Mouse (Mus musculus) C2C12 (cell line): ENCODE results near the gene Ino80. TPM values are rescaled to one million over a fixed set of nuclear protein-coding genes. Genes with fewer than 3 reads are reported as not detected.
A peak's percentile ranks its signal among the peaks of the same experiment; 100 is the strongest.

ENCODE experiments used
- H3K27me3 ChIP-seq: one replicate; pipeline ENCODE4 v1.6.1; 2011; ENCODE audit not compliant: control insufficient read depth, insufficient read depth, insufficient read length
- H3K36me3 ChIP-seq: one replicate; pipeline ENCODE4 v1.6.1; 2011; ENCODE audit not compliant: control insufficient read depth, insufficient read depth
- H3K4me3 ChIP-seq: one replicate; pipeline ENCODE4 v1.5.1; 2011; ENCODE audit warnings: mild to moderate bottlenecking, control low read depth; ENCODE audit not compliant: poor library complexity, insufficient read depth, severe bottlenecking
- H3K79me2 ChIP-seq: one replicate; pipeline ENCODE4 v1.6.1; 2011; ENCODE audit not compliant: control insufficient read depth, insufficient read depth
- H3K79me3 ChIP-seq: one replicate; pipeline ENCODE4 v1.6.1; 2011; ENCODE audit warnings: low read depth, control low read depth
- H3ac ChIP-seq: one replicate; pipeline ENCODE3; 2011; ENCODE audit warnings: low read depth; ENCODE audit not compliant: control insufficient read depth, insufficient read length
- CEBPB ChIP-seq: IDR thresholded peaks from one replicate; pipeline ENCODE4 v1.6.1; 2011; ENCODE audit warnings: low read depth, mild to moderate bottlenecking, control low read depth, moderate library complexity
- CTCF ChIP-seq: IDR thresholded peaks from one replicate; pipeline ENCODE4 v1.5.1; 2011; ENCODE audit not compliant: control insufficient read depth, insufficient read depth, insufficient read length
- FOSL1 ChIP-seq: IDR thresholded peaks from one replicate; pipeline ENCODE4 v1.8.0; 2011; ENCODE audit warnings: mild to moderate bottlenecking, low read length; ENCODE audit not compliant: poor library complexity, insufficient read depth, severe bottlenecking
- MAX ChIP-seq: IDR thresholded peaks from one replicate; pipeline ENCODE4 v1.6.1; 2011; ENCODE audit warnings: mild to moderate bottlenecking, control low read depth
- MYOD1 ChIP-seq: IDR thresholded peaks from one replicate; pipeline ENCODE4 v1.6.1; 2011; ENCODE audit warnings: low read depth; ENCODE audit not compliant: control insufficient read depth, insufficient read length
- MYOG ChIP-seq: IDR thresholded peaks from one replicate; pipeline ENCODE4 v1.6.1; 2011; ENCODE audit not compliant: control insufficient read depth, insufficient read length; ENCODE audit errors: extremely low read depth
- USF1 ChIP-seq: IDR thresholded peaks from one replicate; pipeline ENCODE4 v1.6.1; 2011; ENCODE audit warnings: low read depth, mild to moderate bottlenecking, control low read depth, moderate library complexity
- polyA plus RNA-seq: library from polyadenylated mRNA; unstranded; fragments of >200 nt; fragmentation: generic; extraction: Trizol; gene quantifications from one replicate; pipeline ENCODE4 v1.2.1, GENCODE M21; 2012; ENCODE audit warnings: missing spikeins

The Ino80 gene
- polyA plus RNA-seq, 1 experiment = 5.7 TPM

DNA sequence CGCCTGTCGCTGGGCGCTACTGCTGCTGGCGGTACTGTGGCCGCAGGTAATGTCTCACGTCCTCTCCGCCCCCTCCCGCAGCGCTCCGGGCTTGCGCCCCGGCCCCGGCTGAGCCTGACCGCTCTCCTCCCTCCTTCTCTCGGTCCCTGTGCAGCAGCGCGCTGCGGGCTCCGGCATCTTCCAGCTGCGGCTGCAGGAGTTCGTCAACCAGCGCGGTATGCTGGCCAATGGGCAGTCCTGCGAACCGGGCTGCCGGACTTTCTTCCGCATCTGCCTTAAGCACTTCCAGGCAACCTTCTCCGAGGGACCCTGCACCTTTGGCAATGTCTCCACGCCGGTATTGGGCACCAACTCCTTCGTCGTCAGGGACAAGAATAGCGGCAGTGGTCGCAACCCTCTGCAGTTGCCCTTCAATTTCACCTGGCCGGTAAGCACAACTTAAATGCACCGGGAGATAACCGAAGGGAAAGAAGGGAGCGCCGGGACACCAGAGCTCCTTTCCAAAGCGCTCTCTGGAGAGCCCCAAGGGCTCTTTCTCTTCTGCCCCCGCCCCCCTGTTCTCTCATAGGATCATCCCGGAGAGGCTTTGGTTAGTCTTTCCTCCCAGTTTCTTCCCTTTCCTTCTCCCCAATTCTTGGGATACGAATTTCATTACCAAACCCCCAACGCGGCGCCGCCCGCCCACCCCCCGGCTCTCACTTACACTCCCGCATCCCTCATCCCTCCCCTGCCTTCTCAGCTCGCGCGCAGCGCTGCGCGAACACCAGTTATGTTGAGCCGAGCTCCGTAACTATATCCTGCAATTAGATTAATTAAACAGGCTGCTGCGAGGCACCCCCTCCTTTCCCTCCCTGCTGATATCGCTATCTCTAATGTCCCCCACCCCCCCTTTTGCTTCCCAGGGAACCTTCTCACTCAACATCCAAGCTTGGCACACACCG lies 151.1 kb downstream of the Ino80 start:
- H3K4me3 ChIP-seq = no peak overlapping the region
- TF ChIP-seq MAX = no peak
- TF ChIP-seq MYOG = no peak
- TF ChIP-seq CTCF = no peak
- TF ChIP-seq MYOD1 = no peak
- no peak for TF ChIP-seq FOSL1
- TF ChIP-seq USF1 = no peak
- no peaks in the 10 kb centered on the region for H3K36me3 ChIP-seq
- no peaks in the 10 kb centered on the region for H3K79me3 ChIP-seq
- no peaks in the 10 kb centered on the region for H3K79me2 ChIP-seq
- peak overlapping the region; percentile 42 for H3ac ChIP-seq
- peaks cover 66% of the 10 kb centered on the region for H3K27me3 ChIP-seq

DNA sequence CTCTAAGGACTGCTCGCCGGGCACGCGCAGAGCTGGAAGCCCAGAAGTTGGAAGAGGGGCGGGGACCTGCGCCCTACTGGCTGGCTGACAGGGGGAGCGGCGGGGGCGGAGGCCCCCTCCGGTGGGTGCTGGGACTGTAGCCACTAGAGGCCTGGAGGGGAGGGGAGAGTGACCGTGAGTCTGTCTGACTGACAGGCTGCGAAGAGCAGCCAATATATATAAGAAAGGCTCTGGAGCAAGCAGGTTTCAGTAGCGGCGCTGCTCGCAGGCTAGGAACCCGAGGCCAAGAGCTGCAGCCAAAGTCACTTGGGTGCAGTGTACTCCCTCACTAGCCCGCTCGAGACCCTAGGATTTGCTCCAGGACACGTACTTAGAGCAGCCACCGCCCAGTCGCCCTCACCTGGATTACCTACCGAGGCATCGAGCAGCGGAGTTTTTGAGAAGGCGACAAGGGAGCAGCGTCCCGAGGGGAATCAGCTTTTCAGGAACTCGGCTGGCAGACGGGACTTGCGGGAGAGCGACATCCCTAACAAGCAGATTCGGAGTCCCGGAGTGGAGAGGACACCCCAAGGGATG lies 151.8 kb downstream of the Ino80 start, which contains the start of gene Dll4:
Gene Dll4, plus strand, starts transcription at position 217 of the 576 bp plus-strand sequence.
- H3K79me3 ChIP-seq = no peaks in the 10 kb centered on the region
- H3K27me3 ChIP-seq = peaks cover 58% of the 10 kb centered on the region
- peak within 1 kb of the TSS; percentile 42 for H3ac ChIP-seq
- no peaks in the 10 kb centered on the region for H3K79me2 ChIP-seq
- TF ChIP-seq MYOD1 (no peak), CTCF (no peak), MAX (no peak), USF1 (no peak), MYOG (no peak), FOSL1 (no peak), CEBPB (no peak)
- H3K36me3 ChIP-seq = no peaks in the 10 kb centered on the region
- H3K4me3 ChIP-seq = no peak within 1 kb of the TSS

DNA sequence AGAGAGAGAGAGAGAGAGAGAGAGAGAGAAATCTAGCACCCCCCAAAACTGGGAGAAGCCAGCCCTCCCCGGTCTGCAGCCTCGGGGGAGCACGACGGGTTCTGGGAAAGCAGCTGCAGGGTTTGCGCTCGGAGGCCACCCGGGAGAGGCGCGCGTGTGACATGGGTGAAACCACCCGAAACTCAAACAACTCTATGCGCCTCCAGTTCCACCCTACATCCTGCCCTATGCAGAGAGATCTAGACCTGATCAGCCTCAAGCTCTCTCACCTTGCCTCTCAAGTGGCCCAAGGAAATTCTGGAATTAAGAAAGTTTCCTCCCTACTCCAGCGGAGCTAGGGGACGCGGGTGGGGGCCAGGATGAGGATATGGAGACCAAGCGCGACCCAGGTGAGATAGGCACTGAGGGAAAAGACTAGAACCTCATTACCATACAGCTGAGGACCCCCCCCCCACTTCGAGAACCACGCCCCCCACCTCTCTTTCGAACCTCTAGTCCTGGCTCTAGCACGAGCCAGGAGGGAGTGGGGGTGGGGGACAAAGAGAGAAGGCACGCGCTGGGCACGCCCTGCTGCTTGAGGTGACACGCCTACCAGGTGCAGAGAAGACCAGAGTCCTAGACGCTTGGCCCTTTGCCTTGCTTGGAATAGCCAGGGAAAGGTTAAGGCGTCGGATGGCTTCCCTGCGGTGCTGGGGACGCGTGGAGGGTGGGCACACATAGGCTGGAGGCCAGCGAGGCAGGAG lies 152.7 kb downstream of the Ino80 start:
- Histone ChIP-seq H3ac (no peak overlapping the region), H3K27me3 (peaks cover 49% of the 10 kb centered on the region), H3K36me3 (no peaks in the 10 kb centered on the region), H3K4me3 (no peak overlapping the region), H3K79me3 (no peaks in the 10 kb centered on the region), H3K79me2 (no peaks in the 10 kb centered on the region)
- TF ChIP-seq CEBPB = no peak
- no peak for TF ChIP-seq FOSL1
- no peak for TF ChIP-seq CTCF
- TF ChIP-seq MYOG = no peak
- no peak for TF ChIP-seq USF1
- no peak for TF ChIP-seq MAX
- TF ChIP-seq MYOD1 = no peak

DNA sequence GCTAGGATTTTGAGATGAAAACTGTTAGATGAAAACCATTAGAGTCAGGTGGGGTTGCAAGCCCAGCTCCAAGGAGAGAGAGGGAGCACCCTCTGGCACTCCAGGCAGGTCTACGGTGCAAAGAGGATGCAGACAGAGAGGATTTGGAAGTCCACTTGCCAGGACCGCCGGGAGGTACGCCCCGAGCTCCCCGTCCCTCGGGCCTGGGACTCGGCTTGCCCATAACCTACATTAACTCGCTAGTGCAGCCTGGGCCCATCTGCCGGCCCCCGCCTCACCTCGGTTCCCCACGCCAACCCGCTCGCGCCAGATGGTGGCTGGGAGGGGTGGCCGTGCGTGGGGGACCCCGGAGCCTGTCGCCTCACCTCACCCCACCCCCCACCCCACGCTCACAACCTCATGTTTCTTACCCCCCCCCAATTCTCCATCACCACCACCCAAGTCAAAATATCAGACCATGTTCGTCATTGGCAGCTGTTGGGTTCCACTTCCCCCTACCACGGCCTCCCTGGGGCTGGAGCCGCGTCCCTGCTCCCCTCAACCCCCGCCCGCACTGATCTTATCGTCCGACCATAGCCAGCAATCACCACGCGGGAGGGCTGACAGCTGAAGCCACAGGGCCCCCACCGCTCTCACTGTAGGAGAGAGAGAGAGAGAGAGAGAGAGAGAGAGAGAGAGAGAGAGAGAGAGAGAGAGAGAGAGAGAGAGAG lies 153.5 kb downstream of the Ino80 start:
- no peaks in the 10 kb centered on the region for H3K36me3 ChIP-seq
- H3ac ChIP-seq = no peak overlapping the region
- H3K79me2 ChIP-seq = no peaks in the 10 kb centered on the region
- H3K79me3 ChIP-seq = no peaks in the 10 kb centered on the region
- no peak overlapping the region for H3K4me3 ChIP-seq
- H3K27me3 ChIP-seq = peaks cover 42% of the 10 kb centered on the region
- TF ChIP-seq MAX = no peak
- TF ChIP-seq CEBPB = no peak
- no peak for TF ChIP-seq CTCF
- TF ChIP-seq FOSL1 = no peak
- no peak for TF ChIP-seq MYOG
- TF ChIP-seq MYOD1 = no peak
- TF ChIP-seq USF1 = no peak

Other genes with a start within 250 kb of the Ino80 start
- gene Ppp1r14d, start 247.8 kb downstream of the Ino80 start, polyA plus RNA-seq = 0.12 TPM
- 0.82 TPM for gene Spint1, start 240.3 kb downstream of the Ino80 start, polyA plus RNA-seq
- 0.55 TPM for gene Rhov, start 206.4 kb downstream of the Ino80 start, polyA plus RNA-seq
- 14.9 TPM for gene Vps18, start 188.9 kb downstream of the Ino80 start, polyA plus RNA-seq
- gene Dll4, start 151.9 kb downstream of the Ino80 start, polyA plus RNA-seq = not detected
- 60.7 TPM for gene Chac1, start 126.5 kb downstream of the Ino80 start, polyA plus RNA-seq
- gene Exd1, start 69.9 kb upstream of the Ino80 start, polyA plus RNA-seq = 0.05 TPM
- 51.9 TPM for gene Chp1, start 70.0 kb upstream of the Ino80 start, polyA plus RNA-seq
- 6.5 TPM for gene Nusap1, start 140.6 kb upstream of the Ino80 start, polyA plus RNA-seq
- gene Oip5, start 140.8 kb upstream of the Ino80 start, polyA plus RNA-seq = 9.0 TPM
- 13.2 TPM for gene Ndufaf1, start 185.1 kb upstream of the Ino80 start, polyA plus RNA-seq
- gene Rtf1, start 197.4 kb upstream of the Ino80 start, polyA plus RNA-seq = 9.5 TPM